Mouse (Mus musculus) CH12.LX (cell line): Measurements from ENCODE around the gene Prkca. TPM values are rescaled to one million over a fixed set of nuclear protein-coding genes. Genes with fewer than 3 reads are reported as not detected.

Source experiments
- DNase-seq: peaks from one replicate; pipeline ENCODE4 v3.0.0-alpha.2; 2013; ENCODE audit errors: extremely low read depth
- H3K27ac ChIP-seq: 2 replicates; pipeline ENCODE4 v1.5.1; 2012; ENCODE audit warnings: low read depth, mild to moderate bottlenecking, control low read depth, moderate library complexity; ENCODE audit not compliant: insufficient read depth
- H3K27me3 ChIP-seq: replicated peaks from 2 replicates; pipeline ENCODE3; 2012; ENCODE audit warnings: inconsistent platforms
- H3K36me3 ChIP-seq, 2 experiments: replicated peaks in 1 of 2; 2 replicates each; pipeline versions ENCODE3 to v1.6.1; 2012; ENCODE audit warnings: inconsistent platforms in 1 of 2, low read length in 1 of 2, mild to moderate bottlenecking in 1 of 2, mixed read lengths in 1 of 2, moderate library complexity in 1 of 2; ENCODE audit not compliant: control insufficient read depth in 1 of 2, insufficient read depth in 1 of 2
- H3K4me1 ChIP-seq, 2 experiments: 2 replicates each; pipeline ENCODE4 v1.6.1; 2012; ENCODE audit warnings: inconsistent platforms in 1 of 2, moderate library complexity in 1 of 2; ENCODE audit not compliant: insufficient read depth in 2 of 2, control insufficient read depth in 1 of 2
- H3K4me2 ChIP-seq: 2 replicates; pipeline ENCODE4 v1.6.1; 2012; ENCODE audit warnings: low read depth, mild to moderate bottlenecking, control low read depth; ENCODE audit not compliant: poor library complexity, insufficient read depth, severe bottlenecking
- H3K4me3 ChIP-seq, 3 experiments: fragments of 150-350 bp in 1 of 3; sonication (generic) in 1 of 3; replicated peaks in 1 of 3; 2 replicates each; pipeline versions ENCODE3 to v1.5.1; 2011 to 2012; ENCODE audit warnings: low read depth in 2 of 3, low read length in 2 of 3, mild to moderate bottlenecking in 2 of 3, moderate library complexity in 2 of 3, control low read depth in 1 of 3, improper control_type of control experiment in 1 of 3, inconsistent platforms in 1 of 3, mixed read lengths in 1 of 3; ENCODE audit not compliant: poor library complexity in 1 of 3
- H3K79me2 ChIP-seq: replicated peaks from 2 replicates; pipeline ENCODE4 v1.6.1; 2012; ENCODE audit warnings: mild to moderate bottlenecking, moderate library complexity; ENCODE audit not compliant: control insufficient read depth, poor library complexity, insufficient read depth, severe bottlenecking; ENCODE audit errors: extremely low read depth
- H3K9ac ChIP-seq: 2 replicates; pipeline ENCODE4 v1.6.1; 2012; ENCODE audit warnings: low read depth, mild to moderate bottlenecking, control low read depth, moderate library complexity; ENCODE audit not compliant: insufficient read depth
- H3K9me3 ChIP-seq: replicated peaks from 2 replicates; pipeline ENCODE3; 2012; ENCODE audit warnings: low read length, inconsistent platforms, mixed read lengths
- BHLHE40 ChIP-seq: IDR thresholded peaks from 2 replicates; pipeline ENCODE4 v1.6.1; 2011; ENCODE audit warnings: mild to moderate bottlenecking, low read depth, low read length, improper control_type of control experiment
- CHD2 ChIP-seq: IDR thresholded peaks from 2 replicates; pipeline ENCODE4 v1.6.1; 2011; ENCODE audit warnings: low read length, improper control_type of control experiment
- CTCF ChIP-seq, 2 experiments: IDR thresholded peaks in 1 of 2; conservative IDR thresholded peaks in 1 of 2; 2 replicates each; pipeline ENCODE4 v1.5.1; 2011 to 2012; ENCODE audit warnings: low read depth in 2 of 2, low read length in 2 of 2, improper control_type of control experiment in 1 of 2, inconsistent platforms in 1 of 2, mild to moderate bottlenecking in 1 of 2, moderate library complexity in 1 of 2
- EP300 ChIP-seq: IDR thresholded peaks from 2 replicates; pipeline ENCODE4 v1.6.1; 2011; ENCODE audit warnings: low read length, improper control_type of control experiment
- ETS1 ChIP-seq: conservative IDR thresholded peaks from 2 replicates; pipeline ENCODE4 v1.6.1; 2012; ENCODE audit warnings: low read depth, mild to moderate bottlenecking, inconsistent platforms, low read length, improper control_type of control experiment, moderate library complexity
- IRF4 ChIP-seq: IDR thresholded peaks from 2 replicates; pipeline ENCODE4 v1.6.1; 2014; ENCODE audit warnings: low read depth, mild to moderate bottlenecking, inconsistent platforms, low read length, improper control_type of control experiment
- JUND ChIP-seq: conservative IDR thresholded peaks from 2 replicates; pipeline ENCODE4 v1.6.1; 2011; ENCODE audit warnings: low read depth, low read length, improper control_type of control experiment
- MEF2A ChIP-seq: IDR thresholded peaks from 2 replicates; pipeline ENCODE4 v1.6.1; 2014; ENCODE audit warnings: low read depth, mild to moderate bottlenecking, inconsistent platforms, low read length, improper control_type of control experiment, borderline replicate concordance
- MYC ChIP-seq: IDR thresholded peaks from 2 replicates; pipeline ENCODE4 v1.6.1; 2011; ENCODE audit warnings: low read depth, mild to moderate bottlenecking, improper control_type of control experiment, low read length
- PAX5 ChIP-seq: IDR thresholded peaks from 2 replicates; pipeline ENCODE4 v1.6.1; 2012; ENCODE audit warnings: low read length, inconsistent platforms, mixed read lengths
- POLR2A ChIP-seq: IDR thresholded peaks from 2 replicates; pipeline ENCODE4 v1.6.1; 2011; ENCODE audit warnings: low read depth, mild to moderate bottlenecking, improper control_type of control experiment, low read length
- POLR2AphosphoS2 ChIP-seq: IDR thresholded peaks from 2 replicates; pipeline ENCODE4 v1.6.1; 2011; ENCODE audit warnings: low read depth, low read length, improper control_type of control experiment
- TCF12 ChIP-seq: IDR thresholded peaks from 2 replicates; pipeline ENCODE4 v1.6.1; 2014; ENCODE audit warnings: low read depth, mild to moderate bottlenecking, inconsistent platforms, low read length, improper control_type of control experiment
- USF2 ChIP-seq: conservative IDR thresholded peaks from 2 replicates; pipeline ENCODE4 v1.6.1; 2011; ENCODE audit warnings: low read depth, low read length, improper control_type of control experiment
- ZNF384 ChIP-seq: IDR thresholded peaks from 2 replicates; pipeline ENCODE4 v1.6.1; 2012; ENCODE audit warnings: low read depth, low read length, improper control_type of control experiment, inconsistent platforms
- dilution Hi-C: fragments of 300-500 bp; cut with MboI; formaldehyde crosslinking; loops from 2 replicates; pipeline ENCODE4 v1.14.3; 2020; ENCODE audit warnings: low sequenced_read_pairs; ENCODE audit not compliant: extremely low pct_unique_long_range_greater_than_20kb, extremely low pct_ligation_motif_present
- in situ Hi-C: fragments of 300-500 bp; cut with MboI; formaldehyde crosslinking; loops from 3 replicates; pipeline ENCODE4 v1.14.3; 2019; ENCODE audit warnings: low sequenced_read_pairs, low pct_ligation_motif_present, low pct_unique_long_range_greater_than_20kb, mixed read lengths
- polyA plus RNA-seq: library from polyadenylated mRNA; unstranded; fragments of >175 nt; gene quantifications from 2 replicates; pipeline ENCODE4 v1.2.1, GENCODE M21; 2012; ENCODE audit warnings: low read depth; ENCODE audit not compliant: insufficient read length
- total RNA-seq, 2 experiments: library from RNA; depleted of rRNA; stranded (reverse); fragments of 300-350 nt in 1 of 2; fragments of >200 nt in 1 of 2; gene quantifications; 2 replicates each; pipeline ENCODE4 v1.2.3; 2012 to 2014

Gene Prkca
- total and polyA plus RNA-seq, 3 experiments = 40.0 to 107 (median 43.7) TPM

DNA sequence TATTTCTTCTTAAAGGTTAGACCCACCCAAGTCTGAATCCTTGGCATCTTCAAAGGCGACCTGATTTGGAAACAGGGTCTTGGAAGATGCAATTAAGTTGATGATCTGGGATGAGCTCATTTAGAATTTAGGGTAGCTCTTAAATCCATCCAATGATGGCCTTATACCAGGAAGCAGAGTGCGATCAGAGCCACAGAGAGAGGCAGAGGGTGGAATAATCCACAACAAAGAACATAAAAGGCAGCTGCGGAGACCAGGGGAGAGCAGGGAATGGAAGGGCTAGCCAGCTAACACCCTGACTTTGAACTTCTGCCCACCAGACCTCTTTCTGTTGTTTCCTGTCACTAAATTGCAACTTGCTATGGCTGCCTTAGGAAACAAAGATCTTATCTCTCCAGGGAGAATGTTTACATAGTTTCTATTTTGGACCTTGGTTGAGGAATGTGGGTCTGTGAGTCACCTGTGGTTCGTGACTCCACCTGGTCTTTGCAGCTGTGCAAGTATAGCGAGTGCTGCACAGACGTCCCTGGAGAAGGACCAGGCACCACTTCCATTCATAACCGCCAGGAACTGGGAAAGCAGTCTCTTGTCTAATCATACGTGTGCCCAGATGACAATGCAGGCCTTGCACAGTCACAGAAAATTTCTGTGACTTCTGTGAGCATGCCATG lies 242.3 kb downstream of the Prkca start:
- peaks cover 16 to 72% of the 10 kb centered on the region in 2 experiments for H3K4me1 ChIP-seq
- dilution Hi-C loops (no loop called here), in situ Hi-C loops (no loop called here)
- H3K4me2 ChIP-seq = no peak overlapping the region
- H3K79me2 ChIP-seq = peaks cover 3% of the 10 kb centered on the region; the same call in 1 of the 2 replicates
- H3K4me3 ChIP-seq = no peak overlapping the region
- TF ChIP-seq USF2 (no peak), MYC (no peak), TCF12 (0 out of 2 replicates have a peak, but pooled peaks have one; percentile 27), ETS1 (peak; percentile 68), IRF4 (no peak), POLR2A (no peak), EP300 (peak; percentile 67), BHLHE40 (peak; percentile 45; the same call in 1 of the 2 replicates), PAX5 (no peak), MEF2A (peak; percentile 55; the same call in 1 of the 2 replicates), CHD2 (no peak), POLR2AphosphoS2 (0 out of 2 replicates have a peak, but pooled peaks have one; percentile 33)
- peaks cover 0 to 68% of the 10 kb centered on the region in 2 experiments for H3K36me3 ChIP-seq
- peaks cover 11% of the 10 kb centered on the region for H3K9me3 ChIP-seq
- no peak overlapping the region for H3K27ac ChIP-seq
- DNase-seq = no peak
- H3K27me3 ChIP-seq = no peaks in the 10 kb centered on the region
- H3K9ac ChIP-seq = no peak overlapping the region

DNA sequence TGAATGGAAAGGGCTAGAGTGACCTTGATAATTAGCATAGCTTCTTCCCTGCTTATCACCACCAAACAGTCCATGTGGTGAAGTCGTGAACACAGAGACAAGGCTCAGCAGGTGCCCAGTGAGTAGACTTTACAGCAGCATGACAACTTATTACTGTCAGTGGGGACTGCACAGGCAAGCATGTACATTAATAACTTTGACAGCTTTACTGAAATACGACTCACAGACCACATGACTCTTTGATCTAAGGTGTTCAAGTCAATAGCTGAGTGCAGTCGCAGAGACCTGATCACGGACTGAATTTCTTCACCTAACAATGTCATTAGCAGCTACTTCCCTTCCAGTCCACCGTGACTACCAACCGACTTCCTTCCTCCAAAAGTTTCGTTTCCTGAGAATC lies 245.4 kb downstream of the Prkca start:
- Histone ChIP-seq H3K36me3 (peaks cover 0 to 55% of the 10 kb centered on the region in 2 experiments), H3K4me2 (no peak overlapping the region), H3K9ac (no peak overlapping the region), H3K79me2 (peaks cover 3% of the 10 kb centered on the region; the same call in 1 of the 2 replicates), H3K4me3 (no peak overlapping the region), H3K9me3 (no peaks in the 10 kb centered on the region), H3K27me3 (no peaks in the 10 kb centered on the region), H3K27ac (no peak overlapping the region), H3K4me1 (peaks cover 26 to 81% of the 10 kb centered on the region in 2 experiments)
- no peak for DNase-seq
- TF ChIP-seq JUND (no peak), CTCF (conservative IDR thresholded peaks at IDR 0.05 in 1 of 2, IDR thresholded peaks at IDR 0.05 in 1 of 2; ENCODE audit: low read depth in 2 of 2, low read length in 2 of 2) (0 out of 4 replicates have a peak, but pooled peaks of 1 of the 2 experiments have one; percentile 6), ZNF384 (no peak)
- in situ Hi-C loops (no loop called here), dilution Hi-C loops (no loop called here)
